Mouse (Mus musculus) thymus, adult 2 months (tissue): ENCODE measurements around the gene Gng13.

Experiments
- CTCF ChIP-seq: fragments of 200-500 bp; IDR thresholded peaks from 2 replicates; pipeline ENCODE4 v1.5.1; 2012; ENCODE audit warnings: mild to moderate bottlenecking, control low read depth, low read length, moderate library complexity, borderline replicate concordance; ENCODE audit not compliant: control insufficient read depth, poor library complexity, insufficient read depth; ENCODE audit errors: extremely low read depth
- POLR2A ChIP-seq: fragments of 200-500 bp; IDR thresholded peaks from 2 replicates; pipeline ENCODE4 v1.6.1; 2012; ENCODE audit warnings: mild to moderate bottlenecking, low read length, control low read depth, moderate library complexity; ENCODE audit not compliant: control insufficient read depth, poor library complexity, insufficient read depth; ENCODE audit errors: extremely low read depth

GRCm38 (mm10) chr17:25749314-25749713 is 32.3 kb downstream of the Gng13 start:
- TF ChIP-seq CTCF = no peak
- no peak for TF ChIP-seq POLR2A
